Mouse (Mus musculus) spleen, adult 2 months (tissue): ENCODE measurements around the gene Gpr153.

ENCODE experiments used
- CTCF ChIP-seq: fragments of 200-500 bp; IDR thresholded peaks from 2 replicates; pipeline ENCODE4 v1.5.1; 2011; ENCODE audit warnings: mild to moderate bottlenecking, inconsistent platforms; ENCODE audit not compliant: insufficient read depth, insufficient read length, insufficient replicate concordance; ENCODE audit errors: extremely low read depth
- POLR2A ChIP-seq: fragments of 200-500 bp; IDR thresholded peaks from 2 replicates; pipeline ENCODE4 v1.6.1; 2011; ENCODE audit warnings: low read depth, low read length, inconsistent platforms

DNA sequence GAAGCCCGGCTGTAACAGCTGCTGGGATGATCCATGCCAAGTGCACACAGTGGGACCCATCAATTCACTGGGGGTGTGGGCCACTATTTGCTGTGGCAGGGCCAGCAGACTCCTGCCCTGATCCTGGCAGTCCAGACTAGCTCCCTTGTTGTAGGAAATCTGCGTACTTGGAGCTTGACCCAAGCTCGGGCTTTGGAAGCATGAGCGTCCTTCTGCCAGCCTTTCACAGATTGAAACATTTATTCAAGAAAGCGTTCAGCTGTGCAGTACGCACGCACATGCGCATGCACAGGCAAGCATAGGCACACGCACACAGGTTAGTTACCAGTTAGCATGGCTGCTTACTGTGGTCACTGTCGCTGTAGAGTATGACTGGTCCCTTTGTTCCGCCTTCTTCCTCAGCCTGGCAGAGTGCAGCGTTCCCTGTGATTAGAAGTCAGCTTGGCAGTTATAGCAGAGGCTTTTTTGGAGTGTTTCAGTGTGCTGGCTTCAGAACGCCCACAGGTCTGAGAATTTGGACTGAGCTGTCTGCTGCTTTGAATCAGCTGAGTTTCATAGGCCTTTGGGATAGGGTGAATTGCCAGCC lies 47.0 kb upstream of the Gpr153 start:
- TF ChIP-seq CTCF (no peak), POLR2A (no peak)
